Mouse (Mus musculus) E14TG2a.4 (cell line): ENCODE results near the gene Trim67.

Experiments
- CTCF ChIP-seq: conservative IDR thresholded peaks from 2 replicates; pipeline ENCODE4 v1.5.1; 2014; ENCODE audit warnings: low read length
- NANOG ChIP-seq: IDR thresholded peaks from 2 replicates; pipeline ENCODE4 v1.6.1; 2014; ENCODE audit warnings: borderline replicate concordance, low read length, mixed read lengths
- POU5F1 ChIP-seq: IDR thresholded peaks from 2 replicates; pipeline ENCODE4 v1.6.1; 2014; ENCODE audit warnings: low read length, borderline replicate concordance

GRCm38 (mm10) chr8:124758544-124758943, 34.3 kb upstream of the Trim67 start:
- TF ChIP-seq CTCF (peak; percentile 91), NANOG (no peak), POU5F1 (no peak)
